14 mouse cellular contexts compared by ENCODE assay signal in the genomic region with DNA sequence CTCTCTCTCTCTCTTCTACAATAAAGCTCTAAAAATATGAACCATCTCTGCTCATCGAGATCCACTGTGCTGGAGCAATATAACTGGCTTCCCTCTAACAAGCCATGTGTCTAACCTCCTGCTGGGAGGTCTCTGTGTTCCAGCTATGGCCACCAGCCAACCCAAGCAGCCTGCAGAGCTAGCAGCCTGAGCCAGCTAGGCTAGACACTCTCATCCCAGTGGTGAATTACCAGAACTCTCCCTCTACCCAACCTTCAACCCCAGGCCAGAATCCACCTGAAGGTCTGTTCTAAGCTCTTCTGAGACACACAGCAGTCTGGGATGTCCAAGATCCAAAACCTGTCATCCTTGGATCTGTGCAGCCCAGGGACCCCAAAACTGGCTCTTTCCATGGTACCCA.
DNase-seq lines count a peak whose midpoint lies in the region; ATAC-seq and TF ChIP-seq lines count a peak whose summit lies in the region.
"Had no signal": no experiment of that assay in that cellular context is flagged by ENCODE, and none has a peak within 500 bp of the region (broad histone marks: within the 10 kb centered on the region; RNA-seq: fewer than 3 reads in every experiment).

No protein-coding gene starts in this region.

- no peak overlapping the region for H3K4me3 ChIP-seq in gastrocnemius, adult 2 months
- H3K4me3 ChIP-seq in limb, embryonic 13.5 days: no peak overlapping the region
- no peak overlapping the region for H3K4me3 ChIP-seq in limb, embryonic 10.5 days
- H3K4me3 ChIP-seq: forebrain, embryonic 12.5 days; hindbrain, embryonic 15.5 days; myocyte had no signal

- 0 out of 2 replicates have a peak, but pooled peaks have one; percentile 44 for ATAC-seq in limb, embryonic 13.5 days (ENCODE audit: low FRiP score, low read depth)
- ATAC-seq in frontal cortex, adult (ENCODE audit: low TSS enrichment): no peak

- 53% methylated on average over 1 of the region's 1 CpGs for WGBS in limb, embryonic 13.5 days
- WGBS in limb, embryonic 10.5 days: 88% methylated on average over 1 of the region's 1 CpGs

- H3K9me3 ChIP-seq in limb, embryonic 13.5 days: no peaks in the 10 kb centered on the region
- no peaks in the 10 kb centered on the region for H3K9me3 ChIP-seq in limb, embryonic 10.5 days (replicated peaks)
- H3K9me3 ChIP-seq: forebrain, embryonic 12.5 days; hindbrain, embryonic 15.5 days had no signal

- H3K4me2 ChIP-seq in limb, embryonic 13.5 days (replicated peaks): no peak overlapping the region
- H3K4me2 ChIP-seq: forebrain, embryonic 12.5 days; hindbrain, embryonic 15.5 days had no signal

- H3K9ac ChIP-seq in limb, embryonic 13.5 days: no peak overlapping the region
- H3K9ac ChIP-seq: forebrain, embryonic 12.5 days; hindbrain, embryonic 15.5 days; liver, embryonic 14.5 days had no signal

- H3K36me3 ChIP-seq in limb, embryonic 13.5 days: no peaks in the 10 kb centered on the region
- no peaks in the 10 kb centered on the region for H3K36me3 ChIP-seq in limb, embryonic 10.5 days
- H3K36me3 ChIP-seq: forebrain, embryonic 12.5 days; hindbrain, embryonic 15.5 days had no signal

- intact Hi-C loops in gastrocnemius, postnatal 14 days (cut with DNase I; ENCODE audit: low total_unique reads): no loop called here
- intact Hi-C loops in gastrocnemius, adult 2 months (cut with DNase I): no loop called here

- no peaks in the 10 kb centered on the region for H3K4me1 ChIP-seq in limb, embryonic 13.5 days
- H3K4me1 ChIP-seq in limb, embryonic 10.5 days: 0 out of 2 replicates have a peak, but pooled peaks cover 2% of the 10 kb centered on the region
- H3K4me1 ChIP-seq: forebrain, embryonic 12.5 days; hindbrain, embryonic 15.5 days had no signal

- no peak overlapping the region for H3K27ac ChIP-seq in gastrocnemius, adult 2 months
- no peak overlapping the region for H3K27ac ChIP-seq in limb, embryonic 13.5 days
- no peak overlapping the region for H3K27ac ChIP-seq in limb, embryonic 10.5 days
- H3K27ac ChIP-seq: forebrain, embryonic 12.5 days; hindbrain, embryonic 15.5 days; liver, embryonic 14.5 days had no signal

- peak; percentile 18 for DNase-seq in gastrocnemius, postnatal 14 days
- DNase-seq in gastrocnemius, adult 2 months: no peak
- no peak for DNase-seq in limb, embryonic 10.5 days (ENCODE audit: low spot score)
- DNase-seq in cerebellum, postnatal 14 days: peak; percentile 71 to 73
- peak; percentile 53 to 77 for DNase-seq in layer of hippocampus, postnatal 14 days (ENCODE audit: low spot score in 2 of 2)
- no peak for DNase-seq in MN1 (ENCODE audit: low spot score)
- DNase-seq: adrenal gland, adult 8-10 months; thymus, postnatal 4 days had no signal

- H3K27me3 ChIP-seq in limb, embryonic 13.5 days: no peaks in the 10 kb centered on the region
- no peaks in the 10 kb centered on the region for H3K27me3 ChIP-seq in limb, embryonic 10.5 days (ENCODE audit: low read depth, poor library complexity, severe bottlenecking)
- H3K27me3 ChIP-seq: forebrain, embryonic 12.5 days; hindbrain, embryonic 15.5 days had no signal

- TF ChIP-seq CTCF in gastrocnemius, adult 2 months (IDR thresholded peaks at IDR 0.05): no peak

Comparison
In these comparisons a context has a peak if more than half of its experiments do, and no peak if none do; other contexts are left out.
1. DNase-seq: peak in gastrocnemius, postnatal 14 days (single experiment), cerebellum, postnatal 14 days (2 of 2) and layer of hippocampus, postnatal 14 days (2 of 2); none in gastrocnemius, adult 2 months (single experiment), limb, embryonic 10.5 days (single experiment) and MN1 (single experiment).